Mouse (Mus musculus) cerebral cortex, adult 2 months (tissue): Measurements from ENCODE around the gene Cracr2a.

Source experiments
- WGBS: fragments of 180-500 bp; shearing (Covaris S2); methylation state at CpG from one replicate; pipeline ENCODE4 v1.1.7; 2018; 5-methylcytosine and 5-hydroxymethylcytosine counted together

Cracr2a gene

GRCm38 (mm10) chr6:127565951-127566732, 5.0 kb downstream of the Cracr2a start:
- WGBS, result 73% methylated on average over 7 of the region's 7 CpGs

- WGBS, result 90% methylated on average over 8 of the region's 8 CpGs
Measured at GRCm38 (mm10) chr6:127571849-127572550, 10.9 kb downstream of the Cracr2a start.

- WGBS, result 64% methylated on average over 11 of the region's 11 CpGs
Measured at GRCm38 (mm10) chr6:127573779-127574463, 12.8 kb downstream of the Cracr2a start.

GRCm38 (mm10) chr6:127575194-127575593, 14.1 kb downstream of the Cracr2a start:
- WGBS, result 80% methylated on average over 2 of the region's 2 CpGs

GRCm38 (mm10) chr6:127577688-127578087, 16.6 kb downstream of the Cracr2a start:
- 89% methylated on average over 4 of the region's 4 CpGs for WGBS

- WGBS, result 79% methylated on average over 7 of the region's 7 CpGs
Measured at GRCm38 (mm10) chr6:127578316-127578715, 17.2 kb downstream of the Cracr2a start.

GRCm38 (mm10) chr6:127578810-127579209, 17.7 kb downstream of the Cracr2a start:
- 83% methylated on average over 5 of the region's 5 CpGs for WGBS

GRCm38 (mm10) chr6:127581915-127582314, 20.8 kb downstream of the Cracr2a start:
- WGBS, result 57% methylated on average over 12 of the region's 12 CpGs

GRCm38 (mm10) chr6:127582391-127583176, 21.4 kb downstream of the Cracr2a start:
- 9% methylated on average over 15 of the region's 15 CpGs for WGBS

- WGBS, result 76% methylated on average over 3 of the region's 3 CpGs
Measured at GRCm38 (mm10) chr6:127591467-127591866, 30.3 kb downstream of the Cracr2a start.

- WGBS, result 31% methylated on average over 4 of the region's 4 CpGs
Measured at GRCm38 (mm10) chr6:127593487-127593886, 32.3 kb downstream of the Cracr2a start.

- WGBS, result 79% methylated on average over 6 of the region's 6 CpGs
Measured at GRCm38 (mm10) chr6:127599280-127599679, 38.1 kb downstream of the Cracr2a start.

GRCm38 (mm10) chr6:127605067-127606025, 44.2 kb downstream of the Cracr2a start:
- WGBS, result 77% methylated on average over 15 of the region's 15 CpGs

- 92% methylated on average over 12 of the region's 12 CpGs for WGBS
Measured at GRCm38 (mm10) chr6:127611216-127611615, 50.1 kb downstream of the Cracr2a start.

GRCm38 (mm10) chr6:127614083-127614984, 53.2 kb downstream of the Cracr2a start:
- WGBS, result 65% methylated on average over 13 of the region's 13 CpGs

GRCm38 (mm10) chr6:127616623-127617022, 55.5 kb downstream of the Cracr2a start:
- 79% methylated on average over 1 of the region's 1 CpGs for WGBS

- WGBS, result 32% methylated on average over 10 of the region's 10 CpGs
Measured at GRCm38 (mm10) chr6:127617258-127618025, 56.3 kb downstream of the Cracr2a start.

GRCm38 (mm10) chr6:127618686-127619085, 57.5 kb downstream of the Cracr2a start:
- WGBS, result 92% methylated on average over 4 of the region's 4 CpGs

GRCm38 (mm10) chr6:127625135-127625534, 64.0 kb downstream of the Cracr2a start:
- WGBS, result 47% methylated on average over 5 of the region's 5 CpGs
